Mouse (Mus musculus) heart, postnatal 0 days (tissue): ENCODE results near the gene Hinfp.

ENCODE experiments used
- CTCF ChIP-seq: IDR thresholded peaks from 2 replicates; pipeline ENCODE4 v1.5.1; 2016; ENCODE audit warnings: antibody characterized with exemption, control low read depth, low read depth
- EP300 ChIP-seq: IDR thresholded peaks from 2 replicates; pipeline ENCODE4 v1.6.1; 2016; ENCODE audit warnings: antibody characterized with exemption, low read depth

DNA sequence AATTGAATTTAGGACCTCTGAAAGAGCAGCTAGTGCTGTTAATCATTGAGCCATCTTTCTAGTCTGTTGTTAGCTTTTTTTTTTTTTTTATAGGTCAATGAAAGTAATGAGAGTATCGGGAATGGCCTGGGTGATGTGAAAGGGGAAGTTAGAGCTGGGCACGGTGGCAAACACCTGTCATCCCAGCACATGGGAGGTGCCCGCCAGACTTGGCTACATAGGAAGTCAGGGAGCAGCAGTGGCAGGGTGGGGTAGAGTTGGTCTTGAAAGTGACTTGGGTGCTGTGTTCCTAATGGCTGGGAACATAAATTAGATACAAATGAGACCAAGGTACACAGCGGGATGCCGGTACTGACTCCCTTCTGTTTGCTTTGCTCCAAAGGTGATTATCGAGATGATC is 25.3 kb upstream of the Hinfp start:
- TF ChIP-seq CTCF (no peak), EP300 (no peak)
